Mouse (Mus musculus): ENCODE measurements at regions not wholly inside any gene's neighbourhood (a gene's known extent, or its start where the extent isn't known, plus 50 kb on each side); places are given as distances from the start of the nearest gene placed in this dataset.

DNA sequence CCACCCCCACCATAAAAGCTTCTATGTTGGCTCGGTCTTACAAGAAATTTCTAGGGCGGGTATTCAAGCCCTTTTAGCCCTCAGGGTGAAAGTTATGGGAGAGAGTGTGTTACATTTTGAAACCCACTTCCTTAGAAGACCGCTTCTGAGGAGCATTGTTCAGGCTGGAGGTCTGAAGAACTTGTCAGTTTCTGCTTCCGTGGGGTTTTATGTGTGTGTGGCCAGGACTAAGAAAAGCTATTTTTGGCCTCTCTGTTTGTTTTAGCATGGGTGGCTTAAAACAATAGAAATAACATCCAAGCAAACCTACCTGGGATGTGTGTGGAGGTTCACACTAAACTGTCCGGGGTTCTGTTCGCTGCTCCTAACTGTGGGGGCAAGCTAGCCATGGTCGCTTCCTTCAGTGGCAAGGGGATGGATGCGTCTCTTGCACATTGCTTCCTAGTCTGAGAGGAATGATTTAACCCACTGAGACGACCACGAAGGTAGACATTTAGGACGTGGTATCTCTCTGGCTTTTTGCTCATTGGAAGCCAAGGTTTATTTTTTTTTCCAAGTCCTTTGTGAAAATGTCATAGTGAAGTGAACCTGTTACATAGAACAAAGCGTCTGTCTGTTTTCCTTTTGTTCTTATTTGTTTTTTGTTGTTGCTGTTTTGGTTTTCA, 298.4 kb downstream of the Vrk1 start:
- no peak overlapping the region for H3K4me3 ChIP-seq (ENCODE audit: low read depth, low read length)
- H3K27ac ChIP-seq (ENCODE audit: low read depth, low read length) = no peak overlapping the region
- H3K4me2 ChIP-seq = no peak overlapping the region
- H3K4me1 ChIP-seq (ENCODE audit: control insufficient read depth, insufficient read depth, low read length) = no peaks in the 10 kb centered on the region
- ATAC-seq (replicated peaks; ENCODE audit: insufficient number of reproducible peaks, low FRiP score, low TSS enrichment) = no peak
- H3K27me3 ChIP-seq (ENCODE audit: control insufficient read depth, insufficient read depth, low read length) = peaks cover 4% of the 10 kb centered on the region; the same call in 1 of the 2 replicates
- no peaks in the 10 kb centered on the region for H3K36me3 ChIP-seq (ENCODE audit: control insufficient read depth, insufficient read depth, low read length)
- H3K9ac ChIP-seq (ENCODE audit: low read depth, low read length) = no peak overlapping the region
- 63% methylated on average over 12 of the region's 12 CpGs for WGBS (ENCODE audit: insufficient replicate concordance)
- no peaks in the 10 kb centered on the region for H3K9me3 ChIP-seq (replicated peaks; ENCODE audit: control insufficient read depth, low read length)

DNA sequence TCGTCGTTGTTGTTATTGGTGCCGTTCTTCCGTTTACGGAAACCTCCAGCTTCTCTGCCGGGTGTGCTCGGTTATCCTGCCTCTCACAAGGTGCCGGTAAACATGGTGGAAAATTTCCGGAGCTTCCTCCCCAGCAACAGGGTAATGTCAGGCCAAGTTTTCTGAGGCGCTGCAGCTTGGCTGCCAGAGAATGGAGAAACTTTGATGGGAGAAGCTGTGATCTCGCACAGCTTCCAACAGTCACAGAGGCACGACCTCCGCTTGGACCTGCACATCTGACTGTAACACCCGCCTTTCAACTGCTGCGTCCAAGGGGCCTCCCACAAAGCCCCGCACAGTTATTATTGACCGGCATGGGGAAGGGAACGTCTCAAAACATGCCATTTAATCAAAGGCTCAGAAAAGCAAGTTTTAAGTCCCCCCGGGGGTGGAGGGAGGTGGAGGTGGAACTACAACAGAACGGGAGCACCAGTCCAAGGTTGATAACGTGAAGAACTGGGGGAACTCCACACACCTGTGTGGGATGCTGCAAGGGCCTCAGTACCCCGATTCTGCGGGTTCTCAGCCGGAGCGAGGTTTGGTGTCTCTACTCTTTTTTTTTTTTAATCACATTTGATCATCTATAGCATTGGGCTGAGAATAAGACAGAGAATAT, 299.1 kb downstream of the Vrk1 start:
- Histone ChIP-seq H3K9ac (ENCODE audit: low read depth, low read length) (no peak overlapping the region), H3K4me2 (no peak overlapping the region), H3K27ac (ENCODE audit: low read depth, low read length) (no peak overlapping the region), H3K36me3 (ENCODE audit: control insufficient read depth, insufficient read depth, low read length) (no peaks in the 10 kb centered on the region), H3K27me3 (ENCODE audit: control insufficient read depth, insufficient read depth, low read length) (peaks cover 4% of the 10 kb centered on the region; the same call in 1 of the 2 replicates), H3K9me3 (replicated peaks; ENCODE audit: control insufficient read depth, low read length) (no peaks in the 10 kb centered on the region), H3K4me1 (ENCODE audit: control insufficient read depth, insufficient read depth, low read length) (no peaks in the 10 kb centered on the region), H3K4me3 (ENCODE audit: low read depth, low read length) (no peak overlapping the region)
- ATAC-seq (replicated peaks; ENCODE audit: insufficient number of reproducible peaks, low FRiP score, low TSS enrichment) = no peak
- 69% methylated on average over 25 of the region's 25 CpGs for WGBS (ENCODE audit: insufficient replicate concordance)

DNA sequence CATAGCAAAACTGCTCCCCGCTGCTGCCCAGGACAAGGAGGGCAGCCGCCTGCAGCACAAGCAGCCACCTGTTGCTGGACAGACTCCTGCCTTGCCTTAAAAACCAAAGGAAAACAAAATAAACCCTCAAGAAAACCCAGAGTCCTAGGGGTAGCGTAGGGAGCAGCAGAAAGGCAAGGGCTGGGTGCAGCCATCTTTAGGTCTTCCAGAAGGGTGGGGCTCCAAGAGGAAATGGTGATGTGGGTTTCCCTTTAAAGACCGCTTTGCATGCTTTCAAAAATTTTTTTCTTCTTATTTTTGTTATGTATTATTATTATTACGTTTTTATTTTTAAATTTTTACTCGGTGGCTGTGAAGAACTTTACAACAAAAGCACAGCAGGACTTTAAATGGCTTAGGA, 300.1 kb downstream of the Vrk1 start:
- H3K9ac ChIP-seq (ENCODE audit: low read depth, low read length) = no peak overlapping the region
- no peak for ATAC-seq (replicated peaks; ENCODE audit: insufficient number of reproducible peaks, low FRiP score, low TSS enrichment)
- 46% methylated on average over 6 of the region's 6 CpGs for WGBS (ENCODE audit: insufficient replicate concordance)

GRCm38 (mm10) chr12:106310585-106311319, 300.7 kb downstream of the Vrk1 start:
- no peaks in the 10 kb centered on the region for H3K9me3 ChIP-seq (replicated peaks; ENCODE audit: control insufficient read depth, low read length)
- peaks cover 4% of the 10 kb centered on the region; the same call in 1 of the 2 replicates for H3K27me3 ChIP-seq (ENCODE audit: control insufficient read depth, insufficient read depth, low read length)
- H3K4me3 ChIP-seq (ENCODE audit: low read depth, low read length) = peak overlapping the region; percentile 45
- no peaks in the 10 kb centered on the region for H3K4me1 ChIP-seq (ENCODE audit: control insufficient read depth, insufficient read depth, low read length)
- H3K27ac ChIP-seq (ENCODE audit: low read depth, low read length) = no peak overlapping the region
- no peaks in the 10 kb centered on the region for H3K36me3 ChIP-seq (ENCODE audit: control insufficient read depth, insufficient read depth, low read length)
- WGBS (ENCODE audit: insufficient replicate concordance) = 1% methylated on average over 34 of the region's 34 CpGs
- H3K9ac ChIP-seq (ENCODE audit: low read depth, low read length) = peak overlapping the region; percentile 62
- no peak for ATAC-seq (replicated peaks; ENCODE audit: insufficient number of reproducible peaks, low FRiP score, low TSS enrichment)
- peak overlapping the region; percentile 81 for H3K4me2 ChIP-seq

More for the DNA sequence above, 300.1 kb downstream of the Vrk1 start:
- Histone ChIP-seq H3K27ac (ENCODE audit: low read depth, low read length) (no peak overlapping the region), H3K4me2 (peak overlapping the region; percentile 81), H3K4me1 (ENCODE audit: control insufficient read depth, insufficient read depth, low read length) (no peaks in the 10 kb centered on the region), H3K36me3 (ENCODE audit: control insufficient read depth, insufficient read depth, low read length) (no peaks in the 10 kb centered on the region), H3K4me3 (ENCODE audit: low read depth, low read length) (peak overlapping the region; percentile 45), H3K9me3 (replicated peaks; ENCODE audit: control insufficient read depth, low read length) (no peaks in the 10 kb centered on the region), H3K27me3 (ENCODE audit: control insufficient read depth, insufficient read depth, low read length) (peaks cover 4% of the 10 kb centered on the region; the same call in 1 of the 2 replicates)

- Histone ChIP-seq H3K9ac (ENCODE audit: low read depth, low read length) (peak overlapping the region; percentile 62), H3K4me2 (peak overlapping the region; percentile 81), H3K9me3 (replicated peaks; ENCODE audit: control insufficient read depth, low read length) (no peaks in the 10 kb centered on the region), H3K27ac (ENCODE audit: low read depth, low read length) (no peak overlapping the region), H3K4me3 (ENCODE audit: low read depth, low read length) (peak overlapping the region; percentile 45), H3K4me1 (ENCODE audit: control insufficient read depth, insufficient read depth, low read length) (no peaks in the 10 kb centered on the region), H3K36me3 (ENCODE audit: control insufficient read depth, insufficient read depth, low read length) (no peaks in the 10 kb centered on the region), H3K27me3 (ENCODE audit: control insufficient read depth, insufficient read depth, low read length) (peaks cover 4% of the 10 kb centered on the region; the same call in 1 of the 2 replicates)
- 37% methylated on average over 7 of the region's 7 CpGs for WGBS (ENCODE audit: insufficient replicate concordance)
- no peak for ATAC-seq (replicated peaks; ENCODE audit: insufficient number of reproducible peaks, low FRiP score, low TSS enrichment)
These were observed 301.3 kb downstream of the Vrk1 start for GRCm38 (mm10) chr12:106311320-106311825.

GRCm38 (mm10) chr12:106311831-106312600, 302.0 kb downstream of the Vrk1 start:
- H3K9ac ChIP-seq (ENCODE audit: low read depth, low read length) = no peak overlapping the region
- ATAC-seq (replicated peaks; ENCODE audit: insufficient number of reproducible peaks, low FRiP score, low TSS enrichment) = no peak
- 83% methylated on average over 17 of the region's 17 CpGs for WGBS (ENCODE audit: insufficient replicate concordance)
- H3K36me3 ChIP-seq (ENCODE audit: control insufficient read depth, insufficient read depth, low read length) = no peaks in the 10 kb centered on the region
- no peak overlapping the region for H3K4me3 ChIP-seq (ENCODE audit: low read depth, low read length)
- peaks cover 4% of the 10 kb centered on the region; the same call in 1 of the 2 replicates for H3K27me3 ChIP-seq (ENCODE audit: control insufficient read depth, insufficient read depth, low read length)
- no peaks in the 10 kb centered on the region for H3K4me1 ChIP-seq (ENCODE audit: control insufficient read depth, insufficient read depth, low read length)
- H3K9me3 ChIP-seq (replicated peaks; ENCODE audit: control insufficient read depth, low read length) = no peaks in the 10 kb centered on the region
- no peak overlapping the region for H3K4me2 ChIP-seq
- H3K27ac ChIP-seq (ENCODE audit: low read depth, low read length) = no peak overlapping the region

- Histone ChIP-seq H3K4me3 (ENCODE audit: low read depth, low read length) (no peak overlapping the region), H3K27me3 (ENCODE audit: control insufficient read depth, insufficient read depth, low read length) (no peaks in the 10 kb centered on the region), H3K4me1 (ENCODE audit: control insufficient read depth, insufficient read depth, low read length) (no peaks in the 10 kb centered on the region), H3K27ac (ENCODE audit: low read depth, low read length) (no peak overlapping the region), H3K9me3 (replicated peaks; ENCODE audit: control insufficient read depth, low read length) (no peaks in the 10 kb centered on the region), H3K9ac (ENCODE audit: low read depth, low read length) (no peak overlapping the region), H3K4me2 (no peak overlapping the region), H3K36me3 (ENCODE audit: control insufficient read depth, insufficient read depth, low read length) (no peaks in the 10 kb centered on the region)
- ATAC-seq (replicated peaks; ENCODE audit: insufficient number of reproducible peaks, low FRiP score, low TSS enrichment) = no peak
- WGBS (ENCODE audit: insufficient replicate concordance) = 82% methylated on average over 16 of the region's 16 CpGs
These were observed 307.7 kb downstream of the Vrk1 start for GRCm38 (mm10) chr12:106317738-106318137.

DNA sequence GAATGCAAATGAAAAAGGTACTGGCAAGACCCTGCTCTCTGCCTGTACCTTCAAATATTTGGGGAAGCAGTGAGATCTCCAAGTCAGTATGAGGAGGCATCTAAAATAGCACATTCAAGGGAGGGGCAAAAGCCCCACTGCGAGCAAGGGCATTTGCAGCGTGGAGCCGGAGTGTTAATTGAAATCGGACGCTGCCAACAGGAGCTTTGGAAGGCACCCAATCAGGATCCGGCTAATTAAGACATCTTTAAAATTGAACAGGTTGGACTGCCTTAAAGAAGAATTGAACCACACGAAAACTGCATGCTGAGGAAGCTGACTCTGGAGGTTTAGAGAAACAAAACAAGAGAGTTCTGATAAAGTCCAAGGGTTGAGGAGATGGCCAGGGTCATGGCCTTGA, 311.5 kb downstream of the Vrk1 start:
- Histone ChIP-seq H3K9ac (ENCODE audit: low read depth, low read length) (no peak overlapping the region), H3K27ac (ENCODE audit: low read depth, low read length) (no peak overlapping the region), H3K36me3 (ENCODE audit: control insufficient read depth, insufficient read depth, low read length) (no peaks in the 10 kb centered on the region), H3K4me3 (ENCODE audit: low read depth, low read length) (no peak overlapping the region), H3K27me3 (ENCODE audit: control insufficient read depth, insufficient read depth, low read length) (no peaks in the 10 kb centered on the region), H3K9me3 (replicated peaks; ENCODE audit: control insufficient read depth, low read length) (no peaks in the 10 kb centered on the region), H3K4me1 (ENCODE audit: control insufficient read depth, insufficient read depth, low read length) (no peaks in the 10 kb centered on the region), H3K4me2 (no peak overlapping the region)
- no peak for ATAC-seq (replicated peaks; ENCODE audit: insufficient number of reproducible peaks, low FRiP score, low TSS enrichment)
- 83% methylated on average over 7 of the region's 7 CpGs for WGBS (ENCODE audit: insufficient replicate concordance)
